Mouse (Mus musculus) MEL (cell line): Measurements from ENCODE around the gene Slc35e3. TPM values are rescaled to one million over a fixed set of nuclear protein-coding genes. Genes with fewer than 3 reads are reported as not detected.

Experiments used
- DNase-seq: peaks from one replicate; pipeline ENCODE4 v3.0.0; 2011; ENCODE audit warnings: low read depth, low spot score
- H3K27ac ChIP-seq: 2 replicates; pipeline ENCODE4 v1.5.1; 2012; ENCODE audit warnings: low read depth, mild to moderate bottlenecking, control low read depth, low read length, moderate library complexity; ENCODE audit not compliant: control insufficient read depth
- H3K27me3 ChIP-seq, 2 experiments: fragments of 150-350 bp in 1 of 2; sonication (generic) in 1 of 2; 2 replicates each; pipeline ENCODE4 v1.6.1; 2012; ENCODE audit warnings: low read length in 2 of 2, mild to moderate bottlenecking in 2 of 2, improper control_type of control experiment in 1 of 2, moderate library complexity in 1 of 2; ENCODE audit not compliant: insufficient read depth in 2 of 2, control insufficient read depth in 1 of 2
- H3K36me3 ChIP-seq, 2 experiments: 2 replicates each; pipeline ENCODE4 v1.6.1; 2012 to 2014; ENCODE audit warnings: low read length in 2 of 2, improper control_type of control experiment in 1 of 2, inconsistent platforms in 1 of 2, mild to moderate bottlenecking in 1 of 2; ENCODE audit not compliant: insufficient read depth in 2 of 2, control insufficient read depth in 1 of 2
- H3K4me1 ChIP-seq, 2 experiments: fragments of 150-350 bp in 1 of 2; sonication (generic) in 1 of 2; 2 replicates each; pipeline ENCODE4 v1.6.1; 2012; ENCODE audit warnings: low read length in 2 of 2, improper control_type of control experiment in 1 of 2, mild to moderate bottlenecking in 1 of 2; ENCODE audit not compliant: insufficient read depth in 2 of 2, control insufficient read depth in 1 of 2
- H3K4me3 ChIP-seq, 2 experiments: fragments of 150-350 bp in 1 of 2; sonication (generic) in 1 of 2; 2 replicates each; pipeline ENCODE4 v1.5.1; 2012; ENCODE audit warnings: low read depth in 2 of 2, low read length in 2 of 2, mild to moderate bottlenecking in 2 of 2, moderate library complexity in 2 of 2, control low read depth in 1 of 2, improper control_type of control experiment in 1 of 2; ENCODE audit not compliant: control insufficient read depth in 1 of 2, insufficient read depth in 1 of 2
- H3K79me2 ChIP-seq: 2 replicates; pipeline ENCODE4 v1.6.1; 2012; ENCODE audit warnings: mild to moderate bottlenecking, low read length, moderate library complexity; ENCODE audit not compliant: control insufficient read depth, poor library complexity, insufficient read depth
- H3K9ac ChIP-seq: 2 replicates; pipeline ENCODE4 v1.6.1; 2012; ENCODE audit warnings: low read depth, mild to moderate bottlenecking, control low read depth, low read length, moderate library complexity; ENCODE audit not compliant: control insufficient read depth, poor library complexity, severe bottlenecking
- H3K9me3 ChIP-seq: fragments of 150-350 bp; sonication (generic); replicated peaks from 2 replicates; pipeline ENCODE4 v1.6.1; 2012; ENCODE audit warnings: mild to moderate bottlenecking, low read length, improper control_type of control experiment, moderate library complexity; ENCODE audit not compliant: insufficient read depth
- CHD1 ChIP-seq: IDR thresholded peaks from 2 replicates; pipeline ENCODE4 v1.6.1; 2012; ENCODE audit warnings: low read depth, mild to moderate bottlenecking, inconsistent platforms, low read length, improper control_type of control experiment
- E2F4 ChIP-seq: IDR thresholded peaks from 2 replicates; pipeline ENCODE4 v1.6.1; 2011; ENCODE audit warnings: low read depth, low read length, improper control_type of control experiment, borderline replicate concordance
- ETS1 ChIP-seq: IDR thresholded peaks from 2 replicates; pipeline ENCODE4 v1.6.1; 2012; ENCODE audit warnings: low read depth, mild to moderate bottlenecking, inconsistent platforms, low read length, improper control_type of control experiment, moderate library complexity
- GATA1 ChIP-seq: IDR thresholded peaks from 2 replicates; pipeline ENCODE4 v1.6.1; 2011; ENCODE audit warnings: low read depth, low read length, improper control_type of control experiment
- JUND ChIP-seq: IDR thresholded peaks from 2 replicates; pipeline ENCODE4 v1.6.1; 2011; ENCODE audit warnings: low read depth, mild to moderate bottlenecking, improper control_type of control experiment, low read length
- KAT2A ChIP-seq: conservative IDR thresholded peaks from 2 replicates; pipeline ENCODE4 v1.6.1; 2012; ENCODE audit warnings: low read depth, low read length, improper control_type of control experiment, inconsistent platforms
- MAFK ChIP-seq: IDR thresholded peaks from 2 replicates; pipeline ENCODE4 v1.6.1; 2011; ENCODE audit warnings: low read depth, mild to moderate bottlenecking, low read length, improper control_type of control experiment, borderline replicate concordance
- MAX ChIP-seq: IDR thresholded peaks from 2 replicates; pipeline ENCODE4 v1.6.1; 2011; ENCODE audit warnings: low read length, improper control_type of control experiment
- MAZ ChIP-seq: IDR thresholded peaks from 2 replicates; pipeline ENCODE4 v1.6.1; 2012; ENCODE audit warnings: low read depth, mild to moderate bottlenecking, inconsistent platforms, low read length, improper control_type of control experiment
- MEF2A ChIP-seq: IDR thresholded peaks from 2 replicates; pipeline ENCODE4 v1.6.1; 2014; ENCODE audit warnings: low read depth, mild to moderate bottlenecking, inconsistent platforms, low read length, improper control_type of control experiment; ENCODE audit not compliant: poor library complexity, insufficient replicate concordance, severe bottlenecking; ENCODE audit errors: extremely low read depth
- MXI1 ChIP-seq: IDR thresholded peaks from 2 replicates; pipeline ENCODE4 v1.6.1; 2011; ENCODE audit warnings: mild to moderate bottlenecking, low read depth, low read length, improper control_type of control experiment
- MYB ChIP-seq: IDR thresholded peaks from 2 replicates; pipeline ENCODE4 v1.6.1; 2011; ENCODE audit warnings: mild to moderate bottlenecking, low read depth, low read length, improper control_type of control experiment
- NELFE ChIP-seq: IDR thresholded peaks from 2 replicates; pipeline ENCODE4 v1.6.1; 2011; ENCODE audit warnings: low read depth, low read length, improper control_type of control experiment
- POLR2A ChIP-seq, 2 experiments: IDR thresholded peaks; 2 replicates each; pipeline ENCODE4 v1.6.1; 2011 to 2012; ENCODE audit warnings: low read length in 2 of 2, mild to moderate bottlenecking in 2 of 2, control low read depth in 1 of 2, improper control_type of control experiment in 1 of 2, low read depth in 1 of 2, moderate library complexity in 1 of 2; ENCODE audit not compliant: control insufficient read depth in 1 of 2, insufficient read depth in 1 of 2, poor library complexity in 1 of 2
- POLR2AphosphoS5 ChIP-seq: IDR thresholded peaks from 2 replicates; pipeline ENCODE4 v1.6.1; 2012; ENCODE audit warnings: low read depth, borderline replicate concordance, mild to moderate bottlenecking, inconsistent platforms, low read length, moderate library complexity, mixed read lengths
- SIN3A ChIP-seq: IDR thresholded peaks from 2 replicates; pipeline ENCODE4 v1.6.1; 2012; ENCODE audit warnings: low read length, improper control_type of control experiment, inconsistent platforms
- SMC3 ChIP-seq: IDR thresholded peaks from 2 replicates; pipeline ENCODE4 v1.6.1; 2011; ENCODE audit warnings: low read depth, low read length, improper control_type of control experiment
- TBP ChIP-seq: IDR thresholded peaks from 2 replicates; pipeline ENCODE4 v1.8.0; 2011; ENCODE audit warnings: low read depth, low read length, improper control_type of control experiment
- TCF12 ChIP-seq: IDR thresholded peaks from 2 replicates; pipeline ENCODE4 v1.6.1; 2014; ENCODE audit warnings: low read depth, mild to moderate bottlenecking, inconsistent platforms, low read length, improper control_type of control experiment, moderate library complexity
- USF1 ChIP-seq: IDR thresholded peaks from 2 replicates; pipeline ENCODE4 v1.6.1; 2014; ENCODE audit warnings: low read depth, mild to moderate bottlenecking, inconsistent platforms, low read length, improper control_type of control experiment, moderate library complexity
- ZC3H11A ChIP-seq: IDR thresholded peaks from 2 replicates; pipeline ENCODE4 v1.6.1; 2012; ENCODE audit warnings: low read depth, mild to moderate bottlenecking, inconsistent platforms, low read length, improper control_type of control experiment
- ZNF384 ChIP-seq: IDR thresholded peaks from 2 replicates; pipeline ENCODE4 v1.6.1; 2012; ENCODE audit warnings: low read depth, mild to moderate bottlenecking, inconsistent platforms, low read length, improper control_type of control experiment
- polyA plus RNA-seq, 2 experiments: library from polyadenylated mRNA; stranded (reverse) in 1 of 2; unstranded in 1 of 2; fragments of >175 nt in 1 of 2; fragments of >200 nt in 1 of 2; gene quantifications; 2 replicates each; pipeline versions ENCODE4 v1.2.1 to v1.2.4; 2012; ENCODE audit warnings: low replicate concordance in 2 of 2, low read depth in 1 of 2; ENCODE audit not compliant: insufficient read length in 2 of 2, insufficient read depth in 1 of 2, missing spikeins in 1 of 2
- total RNA-seq: library from RNA; depleted of rRNA; stranded (reverse); fragments of 300-350 nt; gene quantifications from 2 replicates; pipeline ENCODE4 v1.2.3, GENCODE M21; 2012

Slc35e3 gene
- total and polyA plus RNA-seq, 3 experiments: 3.7 to 7.4 TPM; not detected in 1

DNA sequence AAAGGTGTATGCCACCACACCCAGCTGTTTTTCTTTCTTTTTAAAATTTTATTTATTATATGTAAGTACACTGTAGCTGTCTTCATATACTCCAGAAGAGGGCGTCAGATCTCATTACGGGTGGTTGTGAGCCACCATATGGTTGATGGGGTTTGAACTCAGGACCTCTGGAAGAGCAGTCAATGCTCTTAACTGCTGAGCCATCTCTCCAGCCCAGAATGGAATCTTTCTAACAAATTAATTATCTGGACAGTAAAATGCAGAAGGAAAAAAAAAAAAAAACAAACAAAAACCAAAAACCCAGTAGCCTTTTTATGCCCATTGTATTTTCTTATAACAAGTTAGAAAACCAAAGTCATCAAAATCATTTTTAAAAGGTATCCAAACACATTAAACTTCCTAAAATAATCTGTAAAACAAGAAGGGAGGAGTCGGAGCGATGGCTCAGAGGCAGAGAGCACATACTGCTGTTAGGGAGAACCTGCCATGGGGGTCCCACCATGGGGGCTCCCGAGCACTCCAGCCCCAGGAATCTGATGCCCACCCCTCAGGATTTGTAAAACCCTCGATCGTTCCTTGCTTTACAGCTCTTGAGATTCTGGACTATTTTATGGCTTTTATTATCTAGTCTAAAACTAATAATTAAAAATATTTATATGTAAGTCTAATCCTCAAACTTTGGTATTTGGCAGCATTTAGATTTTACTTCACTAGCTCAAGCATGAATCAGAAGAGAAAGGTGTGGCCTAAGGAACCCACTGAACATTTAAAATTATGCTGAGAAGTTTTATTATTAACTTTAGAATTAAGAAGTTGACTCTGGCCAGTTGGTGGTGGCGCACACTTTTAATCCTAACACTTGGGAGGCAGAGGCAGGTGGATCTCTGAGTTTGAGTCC, 7.8 kb upstream of the Slc35e3 start:
- Histone ChIP-seq H3K4me3 (no peak overlapping the region), H3K27me3 (no peaks in the 10 kb centered on the region), H3K9me3 (no peaks in the 10 kb centered on the region), H3K36me3 (peaks cover 0 to 38% of the 10 kb centered on the region in 2 experiments; a peak in 2 of 4 replicates), H3K79me2 (no peaks in the 10 kb centered on the region), H3K4me1 (no peaks in the 10 kb centered on the region), H3K9ac (no peak overlapping the region), H3K27ac (no peak overlapping the region)
- DNase-seq: no peak
- TF ChIP-seq SIN3A: no peak
- TF ChIP-seq USF1: no peak
- TF ChIP-seq NELFE: no peak
- TF ChIP-seq POLR2A (IDR thresholded peaks at IDR 0.05; ENCODE audit: control insufficient read depth in 1 of 2, insufficient read depth in 1 of 2, low read depth in 1 of 2, low read length in 2 of 2, poor library complexity in 1 of 2): no peak
- no peak for TF ChIP-seq MEF2A
- no peak for TF ChIP-seq TCF12
- TF ChIP-seq ZNF384: no peak
- no peak for TF ChIP-seq MAFK
- TF ChIP-seq MXI1: no peak
- TF ChIP-seq GATA1: no peak
- TF ChIP-seq KAT2A: no peak
- TF ChIP-seq POLR2AphosphoS5: no peak
- no peak for TF ChIP-seq MYB
- no peak for TF ChIP-seq MAX
- TF ChIP-seq ZC3H11A: no peak
- no peak for TF ChIP-seq E2F4

DNA sequence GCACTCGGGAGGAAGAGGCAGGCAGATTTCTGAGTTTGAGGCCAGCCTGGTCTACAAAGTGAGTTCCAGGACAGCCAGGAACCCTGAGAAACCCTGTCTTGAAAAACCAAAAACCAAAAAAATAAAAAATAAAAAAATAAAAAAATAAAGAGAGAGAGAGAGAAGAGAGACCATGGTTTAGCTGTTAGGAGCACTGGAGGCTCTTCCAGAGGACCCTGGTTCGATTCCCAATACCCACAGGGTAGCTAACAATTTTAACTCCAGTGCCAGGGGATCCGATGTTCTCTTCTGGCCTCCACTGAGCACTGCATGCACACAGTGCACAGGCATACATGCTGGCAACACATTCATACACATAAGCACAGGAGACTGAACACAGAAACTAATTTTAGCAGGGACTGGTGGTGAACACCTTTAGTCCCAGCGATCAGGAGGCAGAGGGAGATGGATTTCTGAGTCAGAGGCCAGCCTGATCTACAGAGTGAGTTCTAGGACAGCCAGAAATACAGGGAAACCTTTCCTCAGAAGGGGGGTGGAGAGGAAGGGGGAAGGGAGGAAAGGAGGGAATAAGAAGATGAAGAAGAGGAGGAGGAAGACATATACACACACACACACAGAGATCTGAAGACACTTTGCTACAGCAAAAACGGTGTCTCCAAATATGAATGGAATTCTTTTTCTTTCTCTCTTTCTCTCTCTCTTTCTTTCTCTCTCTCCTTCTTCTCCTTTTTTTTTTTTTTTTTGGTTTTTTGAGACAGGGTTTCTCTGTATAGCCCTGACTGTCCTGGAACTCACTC, 6.9 kb upstream of the Slc35e3 start:
- Histone ChIP-seq H3K4me1 (no peaks in the 10 kb centered on the region), H3K79me2 (no peaks in the 10 kb centered on the region), H3K9ac (no peak overlapping the region), H3K27me3 (no peaks in the 10 kb centered on the region)
- no peak for DNase-seq
- TF ChIP-seq MYB: no peak
- TF ChIP-seq MAZ: no peak
- no peak for TF ChIP-seq CHD1
- TF ChIP-seq E2F4: no peak
- no peak for TF ChIP-seq SMC3
- TF ChIP-seq MEF2A: no peak
- no peak for TF ChIP-seq NELFE
- no peak for TF ChIP-seq JUND
- TF ChIP-seq POLR2A (IDR thresholded peaks at IDR 0.05; ENCODE audit: control insufficient read depth in 1 of 2, insufficient read depth in 1 of 2, low read depth in 1 of 2, low read length in 2 of 2, poor library complexity in 1 of 2): no peak
- TF ChIP-seq TBP: no peak
- TF ChIP-seq ETS1: no peak
- TF ChIP-seq KAT2A: no peak
- TF ChIP-seq, all 39 proteins: peak for 0
- no peaks in the 10 kb centered on the region for H3K9me3 ChIP-seq
- H3K4me3 ChIP-seq: no peak overlapping the region
- no peak overlapping the region for H3K27ac ChIP-seq
- H3K36me3 ChIP-seq: peaks cover 0 to 38% of the 10 kb centered on the region in 2 experiments; a peak in 2 of 4 replicates
